Mouse (Mus musculus) gastrocnemius, adult 18-20 months (tissue): ENCODE measurements at regions not wholly inside any gene's neighbourhood (a gene's known extent, or its start where the extent isn't known, plus 50 kb on each side); places are given as distances from the start of the nearest gene placed in this dataset.

Source experiments
- DNase-seq: peaks from one replicate; pipeline ENCODE4 v3.0.0; 2021; ENCODE audit warnings: low spot score

GRCm38 (mm10) chr8:35188531-35188930 is 577.1 kb upstream of the Gm19410 start:
- no peak for DNase-seq

GRCm38 (mm10) chr8:35189695-35190094 is 575.9 kb upstream of the Gm19410 start:
- no peak for DNase-seq

DNA sequence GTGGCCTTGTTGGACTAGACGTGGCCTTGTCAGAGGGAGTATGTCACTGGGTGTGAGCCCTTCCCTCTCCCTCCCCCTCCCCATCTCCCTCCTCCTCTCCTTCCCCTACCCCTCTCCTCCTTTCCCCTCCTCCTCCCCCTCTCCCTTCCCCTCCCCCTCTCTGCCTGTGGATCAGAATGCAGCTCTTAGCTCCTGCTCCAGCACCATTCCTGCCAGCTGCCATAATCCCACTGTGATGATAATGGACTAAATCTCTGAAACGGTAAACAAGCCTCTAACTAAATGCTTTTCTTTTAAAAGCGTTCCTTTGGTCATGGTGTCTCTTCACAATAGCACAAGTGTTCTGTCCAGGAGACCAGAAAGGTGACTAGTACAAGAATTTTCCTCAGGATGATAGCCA is 573.1 kb upstream of the Gm19410 start:
- DNase-seq, result no peak

DNA sequence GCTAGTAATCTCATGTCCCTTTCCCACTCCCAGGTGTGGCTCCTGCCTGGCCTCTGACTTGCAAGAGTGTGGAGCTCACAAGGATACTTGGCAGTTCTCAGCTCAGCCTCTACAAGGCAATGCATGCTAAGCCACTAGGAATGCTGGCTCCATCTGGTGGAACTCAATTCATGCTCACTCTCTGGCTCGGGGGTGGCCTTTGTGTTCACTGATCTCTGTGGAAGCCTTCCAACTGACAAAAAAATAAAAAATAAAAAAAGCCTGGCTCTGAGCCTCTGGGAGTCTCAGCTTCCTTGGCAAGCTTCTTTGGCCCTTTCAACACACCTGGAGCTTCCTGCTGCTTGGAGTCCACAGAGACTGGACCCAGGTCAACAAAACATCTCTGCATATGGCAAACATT is 571.8 kb upstream of the Gm19410 start:
- no peak for DNase-seq

DNA sequence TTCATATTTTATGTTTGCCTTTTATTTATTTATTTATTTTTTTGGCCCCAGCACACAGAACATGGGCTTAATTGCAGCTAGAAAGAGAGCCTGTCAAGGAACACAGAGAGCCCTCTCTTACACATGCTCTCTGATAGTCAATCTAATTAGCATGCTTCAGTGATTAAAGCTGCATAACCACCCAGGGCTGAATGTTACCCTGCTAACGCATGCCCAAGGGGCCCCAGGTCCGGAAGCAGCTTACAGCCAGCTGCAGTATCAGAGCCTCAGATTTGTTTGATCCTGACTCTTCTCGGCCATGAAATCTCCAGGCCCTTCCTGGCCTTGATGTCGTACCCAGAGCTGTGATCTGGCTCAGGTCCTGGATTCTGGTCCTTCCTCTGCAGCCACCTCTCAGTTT is 569.4 kb upstream of the Gm19410 start:
- DNase-seq, result no peak

- no peak for DNase-seq
Observed at GRCm38 (mm10) chr8:35198766-35199165, 566.8 kb upstream of the Gm19410 start.

GRCm38 (mm10) chr8:35201416-35201815 is 564.2 kb upstream of the Gm19410 start:
- DNase-seq, result no peak

- no peak for DNase-seq
Observed at GRCm38 (mm10) chr8:35204971-35205370, 560.6 kb upstream of the Gm19410 start.

- peak; percentile 14 for DNase-seq
Observed at GRCm38 (mm10) chr8:35205536-35205935, 560.1 kb upstream of the Gm19410 start.

GRCm38 (mm10) chr8:35206271-35206670 is 559.3 kb upstream of the Gm19410 start:
- DNase-seq, result peak; percentile 64

GRCm38 (mm10) chr8:35208357-35208756 is 557.2 kb upstream of the Gm19410 start:
- no peak for DNase-seq

GRCm38 (mm10) chr8:35211506-35212452 is 553.8 kb upstream of the Gm19410 start:
- DNase-seq, result no peak

DNA sequence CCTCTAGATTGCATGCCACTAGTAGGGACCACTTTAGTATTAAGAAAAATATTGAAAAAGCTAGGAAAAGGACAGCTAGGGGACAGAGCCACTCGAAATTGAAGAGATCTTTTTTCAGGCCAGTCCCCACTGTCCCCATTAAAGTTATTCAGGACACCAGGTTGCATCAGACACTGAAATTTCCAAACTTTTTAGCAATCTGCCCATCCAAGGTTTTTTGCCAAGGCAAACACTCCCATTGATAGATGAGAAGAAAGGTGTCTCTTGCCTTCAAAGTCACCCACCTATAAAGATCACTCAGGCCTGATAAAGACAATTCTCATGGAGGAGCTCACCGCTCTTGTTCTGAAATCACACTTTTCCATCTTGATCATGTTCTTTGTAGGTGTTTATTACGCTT is 552.1 kb upstream of the Gm19410 start:
- no peak for DNase-seq

GRCm38 (mm10) chr8:35217604-35218003 is 548.0 kb upstream of the Gm19410 start:
- no peak for DNase-seq

DNA sequence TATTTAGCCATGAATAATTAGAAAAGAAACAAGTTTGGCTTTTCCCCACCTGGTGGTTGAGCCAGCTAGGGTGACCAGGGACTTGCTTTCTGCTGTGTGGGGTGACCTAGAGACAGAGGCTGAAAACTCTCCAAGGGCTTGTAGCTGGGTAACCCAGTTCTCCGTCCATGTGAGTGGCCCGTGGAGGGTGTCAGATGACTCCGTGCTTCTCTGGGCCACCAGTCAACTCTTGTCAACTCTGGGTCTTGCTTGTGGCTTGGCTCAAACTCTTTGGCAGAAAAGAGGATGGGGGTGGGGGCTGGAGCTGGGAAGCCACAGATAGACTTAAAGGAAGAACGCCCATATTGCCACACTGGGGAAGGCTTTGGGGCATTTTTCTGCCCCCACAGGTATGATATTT is 547.3 kb upstream of the Gm19410 start:
- DNase-seq, result peak; percentile 66

- DNase-seq, result no peak
Observed at GRCm38 (mm10) chr8:35224053-35224924, 541.3 kb upstream of the Gm19410 start.

GRCm38 (mm10) chr8:35224925-35225244 is 540.7 kb upstream of the Gm19410 start:
- DNase-seq, result no peak

GRCm38 (mm10) chr8:35227079-35227478 is 538.5 kb upstream of the Gm19410 start:
- no peak for DNase-seq

DNA sequence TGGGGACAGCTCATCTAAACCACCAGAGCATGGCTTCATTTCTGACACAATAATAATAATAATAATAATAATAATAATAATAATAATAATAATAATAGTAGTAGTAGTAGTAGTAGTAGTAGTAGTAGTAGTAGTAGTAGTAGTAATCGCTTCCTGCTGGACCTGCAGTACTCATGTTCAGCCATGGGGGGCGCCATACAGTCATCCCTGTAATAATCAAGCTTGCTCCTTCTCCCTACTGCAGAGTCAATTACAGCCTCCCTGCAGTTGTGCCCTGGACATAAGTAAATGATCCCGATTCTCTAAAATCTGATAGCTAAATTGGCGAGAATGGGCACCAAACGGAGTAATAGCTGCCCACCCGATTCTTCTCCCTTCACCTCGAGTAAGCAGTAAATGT is 537.1 kb upstream of the Gm19410 start:
- no peak for DNase-seq

- DNase-seq, result no peak
Observed at GRCm38 (mm10) chr8:35233520-35234186, 531.9 kb upstream of the Gm19410 start.

GRCm38 (mm10) chr8:35234436-35234835 is 531.2 kb upstream of the Gm19410 start:
- DNase-seq, result no peak
